Mouse (Mus musculus): ENCODE results near the gene Slc12a7.

- TF ChIP-seq CTCF (IDR thresholded peaks at IDR 0.05; ENCODE audit: extremely low read depth, insufficient read depth, low read length): no peak
- no peak for TF ChIP-seq POLR2A (IDR thresholded peaks at IDR 0.05; ENCODE audit: extremely low read depth, insufficient read depth, low read length)
Measured at GRCm38 (mm10) chr13:73702776-73703175, 30.1 kb upstream of the Slc12a7 start.
